Mouse (Mus musculus) heart, postnatal 25 days (tissue): ENCODE results near the gene Spink2. TPM values are rescaled to one million over a fixed set of nuclear protein-coding genes. Genes with fewer than 3 reads are reported as not detected.
"Not testable (repeated sequence)": the region's sequence is repeated elsewhere in the genome, so short reads cannot be mapped to it uniquely, and the experiment has no call there.

Source experiments
- DNase-seq: peaks from one replicate; pipeline ENCODE4 v3.0.0; 2022; ENCODE audit warnings: low spot score
- intact Hi-C: fragments of 180-260 bp; cut with DNase I; formaldehyde crosslinking; loops from one replicate; pipeline ENCODE4 v1.15.1; 2025
- total RNA-seq, 2 experiments: library from RNA; stranded (reverse); gene quantifications; 2 replicates each; pipeline ENCODE4 v1.2.3; 2021

Gene Spink2
- total RNA-seq, 2 experiments from 2014 or later, result 0.45 TPM; not detected in 1

DNA sequence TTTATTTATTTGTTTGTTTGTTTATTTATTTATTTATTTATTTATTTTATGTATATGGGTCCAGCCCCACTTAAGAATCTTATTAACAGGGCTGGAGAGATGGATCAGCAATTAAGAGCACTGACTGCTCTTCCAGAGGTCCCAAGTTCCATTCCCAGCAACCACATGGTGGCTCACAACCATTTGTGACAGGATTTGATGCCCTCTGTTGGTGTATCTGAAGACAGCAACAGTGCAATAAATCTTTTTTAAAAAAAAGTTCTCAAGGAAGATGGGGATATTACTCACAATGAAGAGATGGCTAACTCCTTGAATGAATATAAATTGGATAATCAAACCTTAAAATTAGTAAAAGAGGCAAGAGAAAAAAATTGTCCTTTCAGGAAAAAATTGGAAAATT is 9.0 kb downstream of the Spink2 start:
- DNase-seq, result no peak
- intact Hi-C loops, result no loop called here

DNA sequence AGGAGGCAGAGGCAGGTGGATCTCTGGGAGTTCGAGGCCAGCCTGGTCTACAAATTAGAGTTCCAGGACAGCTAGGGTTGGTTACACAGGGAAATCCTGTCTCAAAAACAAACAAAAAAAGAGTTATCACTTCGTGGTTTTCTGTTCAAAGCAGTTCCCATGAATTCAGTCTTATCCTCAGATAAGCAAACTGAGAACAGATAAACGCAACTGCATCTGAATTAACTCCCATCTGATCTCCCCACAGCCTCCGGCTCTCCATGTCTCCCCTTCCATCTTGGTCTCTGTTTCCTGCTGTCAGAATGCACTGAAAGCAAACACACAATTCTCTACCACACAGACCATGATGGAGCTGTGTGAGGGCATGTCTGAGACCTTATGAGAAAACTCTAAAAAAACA is 10.6 kb downstream of the Spink2 start:
- intact Hi-C loops, result no loop called here

DNA sequence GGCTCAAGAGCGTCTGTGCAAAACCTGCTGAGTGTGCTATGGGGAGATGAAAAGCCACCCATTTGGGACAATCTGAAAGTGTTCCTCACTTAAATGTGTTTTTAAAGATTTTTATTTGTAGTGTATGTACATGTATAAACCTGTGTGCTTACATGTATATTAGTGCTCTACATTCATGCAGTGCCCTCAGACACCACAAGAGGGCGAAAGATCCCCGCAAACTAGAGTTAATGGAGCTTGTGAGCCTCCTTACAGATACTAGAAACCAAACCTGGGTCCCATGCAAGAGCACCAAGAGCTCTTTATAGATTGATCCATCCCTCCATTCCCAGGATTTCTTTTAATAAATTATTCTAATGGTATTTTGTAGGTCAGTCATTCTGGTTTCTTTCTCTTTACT is 17.3 kb downstream of the Spink2 start:
- intact Hi-C loops, result no loop called here
- no peak for DNase-seq

More for the DNA sequence above, 10.6 kb downstream of the Spink2 start:
- no peak for DNase-seq

DNA sequence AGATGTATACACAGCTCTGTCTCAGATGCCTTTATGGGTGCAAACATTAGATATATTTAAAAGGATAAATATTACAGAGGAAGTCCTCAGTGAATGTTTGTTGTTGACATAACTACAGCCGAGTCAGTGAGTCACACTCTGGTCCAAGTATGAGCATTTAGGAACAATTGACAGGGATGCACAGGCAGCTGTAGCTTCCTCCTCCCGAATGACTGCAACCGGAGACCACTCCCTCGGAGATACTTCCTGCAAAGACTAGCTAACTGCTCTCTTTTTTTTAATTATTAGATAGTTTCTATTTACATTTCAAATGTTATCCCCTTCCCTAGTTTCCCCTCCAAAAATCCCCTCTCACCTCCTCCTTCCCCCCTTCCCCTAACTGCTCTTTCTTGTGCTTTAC is 18.0 kb downstream of the Spink2 start:
- DNase-seq, result no peak
- intact Hi-C loops, result no loop called here

DNA sequence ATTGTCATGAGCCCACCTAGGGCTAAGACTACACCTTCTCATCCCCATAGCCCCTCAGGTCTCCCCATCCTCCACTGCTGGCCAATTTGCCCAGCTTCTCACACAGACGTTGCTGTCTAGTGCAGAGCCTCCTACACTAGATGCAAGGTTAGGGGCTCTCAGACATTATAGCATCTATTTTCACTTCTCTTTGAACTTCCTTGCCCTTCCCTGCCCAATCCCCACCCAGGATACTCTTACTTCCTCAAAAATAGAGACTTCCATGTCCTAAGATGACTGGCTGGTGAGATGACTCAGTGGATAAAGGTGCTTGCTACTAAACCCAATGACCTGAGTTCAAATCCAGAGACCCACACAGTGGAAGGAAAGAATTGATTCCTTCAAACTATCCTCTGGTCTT is 19.6 kb downstream of the Spink2 start:
- intact Hi-C loops, result no loop called here
- no peak for DNase-seq

DNA sequence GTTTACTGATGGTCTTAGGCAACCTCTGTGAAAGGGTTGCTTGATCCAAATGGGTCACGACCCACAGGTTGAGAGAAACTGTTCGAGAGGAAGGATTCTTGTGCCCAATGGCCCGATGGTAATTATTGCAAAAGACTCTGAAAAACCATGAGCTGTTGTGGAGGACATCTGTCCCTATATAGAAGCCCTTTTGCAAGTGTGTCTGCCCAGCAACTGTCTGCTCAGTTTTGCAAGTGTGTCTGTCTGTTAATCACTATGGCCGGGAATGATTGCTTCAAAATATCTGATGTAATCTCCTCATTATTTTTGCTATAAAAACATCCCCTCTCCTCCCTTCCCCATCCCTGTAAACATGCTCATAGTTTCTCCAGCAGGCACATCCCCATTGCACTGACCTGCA is 20.2 kb downstream of the Spink2 start:
- no peak for DNase-seq
- intact Hi-C loops, result no loop called here

DNA sequence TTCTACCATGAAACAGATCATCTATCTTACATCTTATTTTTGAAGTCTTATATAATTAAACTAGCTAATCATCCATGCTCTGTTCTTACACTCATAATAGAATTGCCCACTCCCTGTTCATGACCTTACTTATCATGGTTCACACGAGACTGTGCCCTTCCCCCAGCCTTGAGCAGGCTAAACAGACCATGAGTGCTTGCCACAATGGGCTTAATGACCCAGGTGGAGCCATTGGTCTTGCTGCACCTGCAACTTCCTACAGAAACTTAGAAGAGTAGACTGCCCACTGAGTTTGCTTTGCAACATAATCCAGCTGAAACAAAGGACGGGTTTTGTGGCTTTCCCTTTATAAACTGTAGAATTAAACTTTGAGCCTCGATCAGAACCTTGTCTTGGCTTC is 22.5 kb downstream of the Spink2 start:
- no peak for DNase-seq
- intact Hi-C loops, result no loop called here

DNA sequence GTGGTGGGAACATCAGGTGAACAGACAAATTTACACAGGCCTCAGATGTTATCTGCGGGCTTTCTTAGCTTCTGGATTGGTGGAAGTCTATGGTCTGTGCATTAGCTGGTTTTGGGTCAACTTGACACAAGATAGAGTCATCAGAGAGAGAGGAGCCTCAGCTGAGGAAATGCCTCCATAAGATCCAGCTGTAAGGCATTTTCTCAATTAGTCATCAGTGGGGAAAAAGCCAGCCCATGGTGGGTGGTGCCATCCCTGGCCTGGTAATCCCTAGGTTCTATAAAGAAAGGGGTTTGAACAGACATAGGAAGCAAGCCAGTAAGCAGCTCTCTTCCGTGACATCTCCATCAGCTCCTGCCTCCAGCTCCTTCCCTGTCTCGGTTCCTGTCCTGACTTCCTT is 25.9 kb downstream of the Spink2 start:
- DNase-seq, result no peak

DNA sequence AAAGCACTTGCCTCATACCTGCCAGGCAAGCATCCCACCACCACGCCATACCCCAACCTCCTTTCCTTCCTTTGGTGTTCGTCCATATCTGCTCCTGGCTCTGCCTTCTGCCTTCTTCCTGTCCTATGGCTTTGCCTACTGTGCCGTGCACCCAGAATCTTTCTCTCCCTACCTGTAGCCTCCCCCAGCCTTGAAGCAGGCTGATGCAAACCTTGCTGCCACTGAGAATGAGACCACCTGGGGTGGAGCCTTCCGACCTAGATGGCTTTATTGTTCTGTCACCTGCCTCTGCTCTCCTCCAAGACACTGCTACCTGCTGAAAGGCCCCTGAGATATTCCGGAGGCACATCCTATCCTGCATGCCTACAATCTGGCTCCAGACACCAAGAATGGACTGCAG is 27.4 kb downstream of the Spink2 start:
- DNase-seq, intact Hi-C loops: not testable (repeated sequence)

More for the DNA sequence above, 25.9 kb downstream of the Spink2 start:
- intact Hi-C loops, result no loop called here

DNA sequence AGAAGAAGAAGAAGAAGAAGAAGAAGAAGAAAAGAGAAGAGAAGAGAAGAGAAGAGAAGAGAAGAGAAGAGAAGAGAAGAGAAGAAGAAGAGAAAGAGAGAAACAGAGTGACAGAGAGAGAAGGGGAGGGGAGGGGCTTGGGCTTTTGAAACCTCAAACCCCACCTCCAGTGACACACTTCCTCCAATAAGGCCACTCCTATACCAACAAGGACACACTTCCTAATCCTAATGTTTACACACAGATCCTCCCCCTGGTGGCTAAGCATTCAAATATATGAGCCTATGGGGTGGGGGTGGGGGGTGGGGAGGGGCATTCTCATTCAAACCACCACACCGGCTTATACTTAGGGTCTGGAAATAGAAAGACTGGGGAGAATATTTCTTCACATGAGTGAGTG is 27.9 kb downstream of the Spink2 start:
- no peak for DNase-seq

DNA sequence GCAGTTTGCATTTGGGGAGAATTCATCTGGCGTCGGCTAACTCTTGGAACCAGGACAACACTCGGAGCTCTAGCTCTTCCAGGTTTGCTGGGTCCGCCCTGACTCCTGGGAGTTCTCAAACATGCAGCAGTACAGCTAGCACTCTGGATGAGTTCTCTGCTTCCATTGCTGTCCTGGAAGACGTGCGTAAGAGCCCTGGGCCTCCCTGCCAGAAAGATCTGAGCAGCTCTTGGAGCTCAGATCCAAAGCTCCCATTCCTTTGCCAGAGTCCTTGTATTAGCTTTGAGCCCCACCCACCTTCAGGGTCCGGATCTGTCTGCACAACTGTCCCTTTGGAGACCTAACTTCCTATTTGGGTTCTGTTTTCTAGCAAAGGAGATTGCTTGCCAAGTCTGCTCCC is 29.8 kb downstream of the Spink2 start:
- intact Hi-C loops, result no loop called here
- peak; percentile 69 for DNase-seq

More for the DNA sequence above, 27.9 kb downstream of the Spink2 start:
- intact Hi-C loops, result no loop called here

DNA sequence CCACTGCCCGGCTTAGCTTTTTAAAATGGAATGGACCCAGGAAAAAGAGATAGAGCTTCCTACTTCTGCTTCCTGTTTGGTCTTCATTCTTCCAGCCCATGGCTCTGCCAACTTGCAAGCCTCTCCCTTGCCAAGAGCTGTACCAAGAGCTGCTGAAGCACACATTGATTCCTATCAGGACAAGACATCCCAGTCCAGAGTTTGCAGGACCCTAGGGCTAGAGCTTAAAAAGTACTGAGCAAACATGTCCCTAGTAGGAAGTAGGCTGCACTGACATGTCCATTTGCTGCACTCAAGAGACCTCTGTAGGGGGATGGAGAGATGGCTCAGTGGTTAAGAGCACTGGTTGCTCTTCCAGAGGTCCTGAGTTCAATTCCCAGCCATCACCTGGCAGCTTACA is 32.3 kb downstream of the Spink2 start:
- intact Hi-C loops, result no loop called here
- DNase-seq, result no peak

DNA sequence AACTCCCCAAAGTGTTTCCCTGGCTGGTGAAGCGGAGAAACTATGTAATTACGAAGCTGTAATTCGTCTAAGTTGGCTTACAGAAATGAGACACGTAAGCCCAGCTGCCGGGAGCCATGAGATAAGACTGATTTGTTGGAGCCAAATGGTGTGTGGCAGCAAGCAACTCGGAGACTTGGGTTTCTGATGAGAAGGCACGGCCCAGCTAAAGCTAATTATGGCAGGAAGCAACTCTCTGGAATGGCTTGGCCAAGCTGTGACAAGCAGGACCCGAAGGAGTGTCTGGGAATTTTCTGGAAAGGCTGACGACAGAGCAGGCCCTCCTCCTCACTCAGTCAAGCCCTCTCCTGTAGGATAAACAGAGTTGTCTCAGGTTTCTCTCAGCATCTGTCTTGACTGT is 33.3 kb downstream of the Spink2 start:
- peak; percentile 50 for DNase-seq
- intact Hi-C loops, result no loop called here

DNA sequence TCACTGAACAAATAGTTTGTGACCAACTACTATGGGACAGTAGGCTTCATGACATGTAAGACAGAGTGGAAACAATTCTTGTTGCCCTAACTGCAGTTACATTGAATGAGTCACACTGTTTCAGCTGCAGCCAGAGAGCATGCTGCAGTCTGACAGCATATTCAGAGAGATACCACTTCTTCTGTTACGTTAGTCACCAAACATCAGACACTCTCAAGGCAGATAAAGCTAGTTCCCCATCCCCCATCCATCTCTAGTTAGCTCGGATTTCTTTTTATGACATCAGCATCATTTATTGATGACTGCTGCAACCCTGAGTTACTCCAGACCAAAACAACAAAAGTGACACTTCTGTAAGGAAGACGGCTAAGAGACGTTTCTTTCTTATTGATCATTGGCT is 36.5 kb downstream of the Spink2 start:
- intact Hi-C loops, result no loop called here
- no peak for DNase-seq

DNA sequence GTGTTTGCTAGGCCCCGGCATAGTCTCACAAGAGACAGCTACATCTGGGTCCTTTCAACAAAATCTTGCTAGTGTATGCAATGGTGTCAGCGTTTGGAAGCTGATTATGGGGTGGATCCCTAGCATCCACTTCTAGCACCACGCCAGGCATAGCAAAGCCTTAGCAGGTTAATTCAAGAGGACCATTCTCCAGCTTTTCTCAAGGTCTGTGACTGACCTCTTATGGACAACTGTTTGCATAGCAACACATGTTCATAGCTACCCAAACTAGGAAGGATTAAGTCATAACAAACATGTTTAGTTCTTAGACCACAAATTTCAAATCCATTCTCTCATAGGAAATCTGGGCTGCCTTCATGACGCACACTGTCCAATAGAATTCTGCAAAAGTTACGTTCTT is 40.7 kb downstream of the Spink2 start:
- intact Hi-C loops, result loop anchor here (1.0 kb wide), 1 partner anchor 81 kb away; no protein-coding TSS in a partner anchor
- DNase-seq, result no peak

DNA sequence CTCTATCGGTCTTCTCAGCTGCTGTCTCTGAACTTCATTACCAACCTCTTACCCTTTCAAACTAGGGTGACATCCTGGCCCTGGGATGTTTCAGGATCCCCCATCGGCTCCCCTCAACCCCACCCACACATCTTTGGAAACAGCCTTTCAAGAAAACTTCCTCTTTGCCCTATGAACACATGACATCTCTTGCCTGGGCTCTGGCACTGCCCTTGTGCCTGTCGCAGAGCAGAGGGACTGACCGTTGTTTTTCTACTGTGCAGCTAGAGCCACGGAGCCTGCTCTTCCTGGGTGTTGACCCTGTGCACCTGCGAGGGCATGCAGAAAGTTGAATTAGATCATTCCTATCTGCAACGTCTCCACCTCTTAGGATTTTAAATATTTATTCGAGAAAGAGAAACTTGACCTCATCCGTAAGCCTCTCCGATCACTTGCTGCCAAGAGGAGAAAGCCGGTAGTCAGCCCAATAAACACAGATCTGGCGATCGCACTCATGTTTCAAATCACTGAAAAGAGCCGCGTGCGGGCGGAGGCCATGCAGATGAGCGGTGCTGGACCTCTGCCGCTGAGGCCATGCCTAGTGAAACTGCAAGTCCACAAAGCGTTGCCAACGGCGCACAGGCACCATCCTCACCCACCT is 43.8 kb downstream of the Spink2 start:
- intact Hi-C loops, result loop anchor here (5.0 kb wide), 1 partner anchor 170 kb away; no protein-coding TSS in a partner anchor
- DNase-seq, result no peak

DNA sequence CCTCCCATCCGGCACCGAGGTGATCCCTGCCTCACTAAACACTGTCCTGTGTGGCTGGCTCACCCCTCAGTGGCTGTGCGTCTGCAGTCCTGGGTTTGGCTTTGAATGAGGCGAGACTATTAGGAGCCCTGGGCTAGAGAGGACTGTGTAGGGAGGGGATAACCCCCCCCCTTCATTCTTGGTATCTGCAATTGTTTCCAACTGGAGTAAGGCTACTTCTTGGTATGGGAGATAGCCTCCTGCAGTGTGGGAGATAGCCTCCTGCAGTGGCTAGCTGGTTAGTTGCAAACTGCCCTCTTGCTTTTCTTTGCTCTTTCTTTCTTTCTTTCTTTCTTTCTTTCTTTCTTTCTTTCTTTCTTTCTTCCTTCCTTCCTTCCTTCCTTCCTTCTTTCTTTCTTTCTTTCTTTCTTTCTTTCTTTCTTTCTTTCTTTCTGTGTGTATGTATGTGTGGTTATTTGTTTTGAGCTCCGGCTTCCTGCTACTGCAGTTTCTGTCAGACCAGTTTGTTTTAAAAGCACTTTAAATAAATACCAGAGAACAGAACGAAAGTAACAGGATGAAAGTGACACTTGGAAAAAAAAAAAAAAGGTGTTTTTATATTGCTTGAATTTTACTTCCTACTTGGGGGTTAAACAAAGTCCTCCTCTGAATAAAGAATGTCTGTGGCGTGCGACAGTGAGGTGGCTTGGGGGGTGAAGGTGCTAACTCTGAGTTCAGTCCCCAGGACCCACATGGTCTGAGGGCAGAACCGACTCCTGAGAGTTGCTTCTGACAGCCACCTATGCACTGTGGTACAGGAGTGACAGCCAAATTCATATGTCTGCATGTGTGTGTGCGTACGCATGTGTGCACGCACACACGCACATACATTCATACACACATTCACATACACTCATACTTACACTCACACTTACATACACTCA is 45.3 kb downstream of the Spink2 start:
- intact Hi-C loops, result loop anchor here (5.0 kb wide), 1 partner anchor 169 kb away; no protein-coding TSS in a partner anchor
- no peak for DNase-seq

DNA sequence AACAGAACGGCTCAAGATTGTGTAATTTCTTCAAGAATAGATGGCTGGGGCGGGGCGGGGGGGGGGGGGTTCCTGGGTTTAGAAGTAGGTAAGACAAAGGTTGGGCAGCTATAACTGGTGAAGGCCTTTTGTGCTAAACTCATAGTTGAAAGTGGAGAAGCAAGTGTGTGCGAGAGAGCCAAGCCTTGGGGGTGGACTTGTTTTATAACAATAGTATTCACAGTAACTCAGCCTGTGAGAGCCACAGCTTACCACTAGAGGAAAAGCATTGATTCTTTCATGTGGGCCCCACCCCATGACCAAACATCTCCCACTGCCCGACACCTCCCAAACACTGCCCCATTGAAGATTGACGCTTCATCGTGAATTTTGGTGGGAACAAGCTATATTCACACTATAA is 47.7 kb downstream of the Spink2 start:
- DNase-seq, result no peak
- intact Hi-C loops, result no loop called here

DNA sequence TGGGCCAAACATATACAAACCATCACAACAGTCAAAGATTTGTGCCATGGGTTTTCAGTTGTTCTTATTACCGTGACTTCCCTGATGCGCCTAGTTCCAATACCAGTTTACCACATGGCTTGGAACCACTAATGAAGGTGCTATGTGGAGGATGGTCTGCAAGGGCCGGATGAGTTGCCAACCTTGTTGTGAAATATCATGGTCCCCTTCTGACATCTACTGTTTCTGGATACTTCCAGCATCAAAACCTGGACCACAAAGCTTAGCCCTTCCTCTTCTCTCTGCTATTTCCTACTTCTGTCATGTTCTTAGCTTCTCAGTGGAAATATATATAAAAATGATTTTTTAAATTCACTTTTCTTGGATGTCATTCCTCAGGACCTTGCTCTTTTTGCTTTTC is 48.7 kb downstream of the Spink2 start:
- no peak for DNase-seq
- intact Hi-C loops, result no loop called here

DNA sequence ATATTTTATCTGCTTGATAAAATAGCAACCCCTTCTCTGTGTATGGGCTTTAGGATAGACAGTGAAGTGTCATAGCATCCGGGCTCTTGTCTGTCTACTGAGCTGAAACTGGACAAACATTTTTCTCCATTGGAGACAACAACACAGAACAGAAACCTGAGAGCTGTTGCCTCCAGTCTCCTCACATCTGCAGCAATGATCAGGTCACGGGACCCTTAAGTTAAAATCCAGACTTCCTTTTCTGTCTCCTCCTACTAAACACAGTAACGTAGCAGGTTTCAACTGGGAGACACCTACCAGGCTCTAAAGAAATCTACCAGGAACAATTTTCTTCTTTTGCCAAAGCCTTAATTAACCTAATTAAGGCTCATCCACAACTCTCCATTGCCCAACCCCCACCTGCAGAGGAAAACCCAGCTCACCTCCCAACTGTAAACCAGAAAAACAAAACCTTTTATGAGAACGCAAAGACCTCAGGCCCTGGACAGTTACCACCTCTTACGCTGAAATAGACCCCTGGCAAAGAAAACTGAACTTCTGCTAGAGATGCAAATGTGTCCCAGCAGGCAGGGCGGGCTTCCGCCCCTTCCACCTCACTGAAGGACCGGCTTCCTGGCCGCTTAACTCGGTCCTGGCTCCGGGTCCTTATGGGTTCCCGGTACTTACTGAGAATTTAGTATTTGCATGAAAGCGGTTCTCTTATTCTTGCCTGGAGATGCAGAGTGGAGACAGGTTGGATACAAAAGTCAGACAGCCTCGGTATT is 53.3 kb downstream of the Spink2 start:
- DNase-seq, result no peak
- intact Hi-C loops, result loop anchor here (5.0 kb wide), 1 partner anchor 36 kb away; no protein-coding TSS in a partner anchor
